Mouse (Mus musculus): ENCODE results near the gene Mfsd13b. TPM values are rescaled to one million over a fixed set of nuclear protein-coding genes. Genes with fewer than 3 reads are reported as not detected.
A peak's percentile ranks its signal among the peaks of the same experiment; 100 is the strongest.
"Not testable (repeated sequence)": the region's sequence is repeated elsewhere in the genome, so short reads cannot be mapped to it uniquely, and the experiment has no call there.

Gene Mfsd13b
- polyA plus RNA-seq, 1 experiment from 2014 or later, result 0.18 TPM

GRCm38 (mm10) chr7:120961893-120962292 is 20.4 kb upstream of the Mfsd13b start:
- Histone ChIP-seq H3K4me3 (no peak overlapping the region), H3K9me3 (no peaks in the 10 kb centered on the region), H3K27ac (no peak overlapping the region), H3K4me2 (no peak overlapping the region), H3K27me3 (replicated peaks) (no peaks in the 10 kb centered on the region), H3K9ac (no peak overlapping the region), H3K36me3 (replicated peaks) (peaks cover 16% of the 10 kb centered on the region; the same call in 1 of the 2 replicates), H3K4me1 (0 out of 2 replicates have a peak, but pooled peaks cover 3% of the 10 kb centered on the region)
- 71% methylated on average over 3 of the region's 3 CpGs for WGBS
- no peak for ATAC-seq (replicated peaks)

GRCm38 (mm10) chr7:120963126-120963525 is 19.2 kb upstream of the Mfsd13b start:
- Histone ChIP-seq H3K4me2 (no peak overlapping the region), H3K36me3 (replicated peaks) (peaks cover 7% of the 10 kb centered on the region; the same call in 1 of the 2 replicates), H3K27me3 (replicated peaks) (no peaks in the 10 kb centered on the region), H3K27ac (no peak overlapping the region), H3K4me3 (no peak overlapping the region), H3K9me3 (no peaks in the 10 kb centered on the region), H3K4me1 (0 out of 2 replicates have a peak, but pooled peaks cover 3% of the 10 kb centered on the region), H3K9ac (no peak overlapping the region)
- ATAC-seq (replicated peaks), result no peak
- whole genome bisulfite sequencing, result 93% methylated on average over 5 of the region's 5 CpGs

DNA sequence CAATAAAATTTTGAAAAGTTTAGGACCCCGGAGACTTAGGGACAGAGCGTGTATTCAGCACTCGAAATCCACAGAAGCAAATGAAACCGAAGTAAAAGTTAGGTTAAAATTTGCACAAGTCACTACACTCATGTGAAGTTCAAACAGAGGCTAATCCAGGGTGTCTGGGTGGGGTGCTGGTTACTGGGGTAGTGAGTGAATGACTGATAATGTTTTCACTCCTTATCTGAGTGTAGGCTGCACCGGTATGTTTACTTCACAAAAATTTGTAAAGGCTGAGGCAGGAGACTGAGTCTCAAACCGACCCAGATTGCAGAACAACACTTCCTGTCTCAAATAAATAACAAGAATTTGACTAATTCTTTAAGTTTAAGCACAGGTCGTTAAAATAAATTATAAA is 13.1 kb upstream of the Mfsd13b start:
- Histone ChIP-seq H3K9ac (no peak overlapping the region), H3K27me3 (replicated peaks) (no peaks in the 10 kb centered on the region), H3K4me1 (no peaks in the 10 kb centered on the region), H3K4me2 (no peak overlapping the region), H3K4me3 (no peak overlapping the region), H3K27ac (no peak overlapping the region), H3K9me3 (no peaks in the 10 kb centered on the region), H3K36me3 (replicated peaks) (no peaks in the 10 kb centered on the region)
- WGBS, result 96% methylated on average over 7 of the region's 7 CpGs
- ATAC-seq (replicated peaks), result no peak

DNA sequence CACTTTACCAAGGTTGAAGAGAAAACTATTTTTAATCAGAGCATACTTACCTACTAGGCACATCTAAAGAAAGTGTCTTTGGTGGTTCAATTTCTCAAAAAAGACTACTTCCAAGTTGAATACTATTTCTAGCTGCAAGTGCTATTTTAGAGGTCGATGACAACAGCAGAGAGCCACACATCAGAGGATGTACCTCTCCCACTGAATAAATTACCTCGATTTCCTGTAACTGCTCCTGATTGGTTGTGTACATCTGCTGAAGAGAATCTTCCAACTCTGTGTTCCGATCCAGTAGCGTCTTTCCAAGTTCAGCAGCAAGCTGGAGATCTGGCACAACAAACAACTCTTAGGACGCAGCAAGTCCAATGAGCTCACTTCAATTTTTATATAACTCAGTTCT is 12.2 kb upstream of the Mfsd13b start:
- WGBS, result 93% methylated on average over 5 of the region's 5 CpGs
- H3K36me3 ChIP-seq (replicated peaks), result no peaks in the 10 kb centered on the region
- no peak for ATAC-seq (replicated peaks)

DNA sequence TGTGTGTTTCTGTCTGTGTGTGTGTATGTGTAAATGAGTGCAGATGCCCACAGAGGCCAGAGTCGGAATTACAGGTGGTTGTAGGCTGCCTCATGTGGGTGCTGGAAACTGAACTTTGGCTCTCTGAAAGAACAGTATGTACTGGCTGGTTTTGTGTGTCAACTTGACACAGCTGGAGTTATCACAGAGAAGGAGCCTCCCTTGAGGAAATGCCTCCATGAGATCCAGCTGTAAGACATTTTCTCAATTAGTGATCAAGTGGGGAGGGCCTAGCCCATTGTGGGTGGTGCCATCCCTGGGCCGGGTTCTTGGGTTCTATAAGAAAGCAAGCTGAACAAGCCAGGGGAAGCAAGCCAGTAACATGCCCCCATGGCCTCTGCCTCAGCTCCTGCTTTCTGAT is 9.8 kb upstream of the Mfsd13b start:
- WGBS, result 77% methylated on average over 2 of the region's 2 CpGs
- not testable (repeated sequence) for H3K9ac ChIP-seq; H3K4me2 ChIP-seq; ATAC-seq (replicated peaks); H3K9me3 ChIP-seq; H3K27ac ChIP-seq; H3K4me1 ChIP-seq; H3K4me3 ChIP-seq; H3K27me3 ChIP-seq (replicated peaks); H3K36me3 ChIP-seq (replicated peaks)

More for the DNA sequence above, 12.2 kb upstream of the Mfsd13b start:
- H3K9ac ChIP-seq, result no peak overlapping the region
- no peaks in the 10 kb centered on the region for H3K27me3 ChIP-seq (replicated peaks)
- no peaks in the 10 kb centered on the region for H3K4me1 ChIP-seq
- H3K4me2 ChIP-seq, result no peak overlapping the region
- no peaks in the 10 kb centered on the region for H3K9me3 ChIP-seq
- H3K4me3 ChIP-seq, result no peak overlapping the region
- no peak overlapping the region for H3K27ac ChIP-seq

DNA sequence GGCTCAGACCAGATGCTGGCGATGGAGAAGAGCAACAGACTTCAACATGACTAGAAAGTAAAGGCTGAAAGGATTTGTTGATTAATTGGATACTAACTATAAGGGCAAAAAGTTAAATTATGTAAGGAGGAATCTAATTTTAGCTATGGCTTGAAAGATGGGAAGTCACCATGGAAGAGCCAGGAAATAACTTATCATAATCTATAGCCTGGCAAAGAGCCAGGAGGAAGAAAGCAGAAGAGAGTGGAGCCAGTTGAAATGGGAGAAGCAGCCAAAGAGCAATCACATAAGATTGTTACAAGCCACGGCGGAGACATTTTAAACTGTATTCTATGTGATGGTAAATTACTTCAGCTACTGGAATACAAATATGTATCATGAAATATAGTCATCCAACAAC is 8.3 kb upstream of the Mfsd13b start:
- Histone ChIP-seq H3K4me3 (no peak overlapping the region), H3K4me1 (peaks cover 8% of the 10 kb centered on the region; the same call in 1 of the 2 replicates), H3K36me3 (replicated peaks) (no peaks in the 10 kb centered on the region), H3K27ac (no peak overlapping the region), H3K9me3 (no peaks in the 10 kb centered on the region), H3K4me2 (no peak overlapping the region), H3K9ac (no peak overlapping the region), H3K27me3 (replicated peaks) (no peaks in the 10 kb centered on the region)
- 90% methylated on average over 3 of the region's 3 CpGs for WGBS
- ATAC-seq (replicated peaks), result no peak

DNA sequence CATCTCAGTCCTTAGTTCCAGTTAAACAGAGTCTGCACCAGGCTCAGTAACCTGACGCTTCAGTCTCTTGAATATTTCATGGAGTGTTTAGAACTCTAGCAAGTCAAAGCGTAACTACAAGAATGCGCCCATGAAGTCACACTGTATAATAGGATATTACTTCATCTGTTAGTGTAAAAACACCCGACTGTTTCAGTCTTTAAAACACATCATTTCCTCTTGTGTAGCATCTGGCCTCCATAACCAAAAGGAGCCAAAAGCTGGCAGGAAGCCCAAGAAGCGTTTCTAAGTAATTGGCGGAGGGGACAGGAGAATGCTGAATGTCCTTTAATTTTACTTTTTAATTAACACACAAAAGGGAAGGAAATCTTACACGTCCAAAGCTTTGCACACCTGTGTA is 5.2 kb upstream of the Mfsd13b start:
- 35% methylated on average over 7 of the region's 7 CpGs for WGBS
- H3K9ac ChIP-seq, result no peak overlapping the region
- H3K4me2 ChIP-seq, result no peak overlapping the region
- ATAC-seq (replicated peaks), result no peak
- peaks cover 23% of the 10 kb centered on the region for H3K4me1 ChIP-seq
- H3K9me3 ChIP-seq, result no peaks in the 10 kb centered on the region
- no peak overlapping the region for H3K27ac ChIP-seq
- H3K36me3 ChIP-seq (replicated peaks), result no peaks in the 10 kb centered on the region
- no peak overlapping the region for H3K4me3 ChIP-seq
- no peaks in the 10 kb centered on the region for H3K27me3 ChIP-seq (replicated peaks)

- 0 out of 2 replicates have a peak overlapping the region, but pooled peaks have one; percentile 98 for H3K4me3 ChIP-seq
- peak overlapping the region; percentile 87 for H3K4me2 ChIP-seq
- H3K9me3 ChIP-seq, result no peaks in the 10 kb centered on the region
- ATAC-seq (replicated peaks), result no peak
- no peaks in the 10 kb centered on the region for H3K27me3 ChIP-seq (replicated peaks)
- H3K4me1 ChIP-seq, result peaks cover 26% of the 10 kb centered on the region
- WGBS, result 91% methylated on average over 4 of the region's 4 CpGs
- H3K27ac ChIP-seq, result no peak overlapping the region
- no peak overlapping the region for H3K9ac ChIP-seq
- H3K36me3 ChIP-seq (replicated peaks), result no peaks in the 10 kb centered on the region
Measured at GRCm38 (mm10) chr7:120980041-120980440, 2.3 kb upstream of the Mfsd13b start.

GRCm38 (mm10) chr7:120980931-120981924 is 1.1 kb upstream of the Mfsd13b start:
- H3K4me3 ChIP-seq, result peak overlapping the region; percentile 98
- no peaks in the 10 kb centered on the region for H3K27me3 ChIP-seq (replicated peaks)
- WGBS, result 3% methylated on average over 39 of the region's 39 CpGs
- peak overlapping the region; percentile 84 for H3K9ac ChIP-seq
- peaks cover 26% of the 10 kb centered on the region for H3K4me1 ChIP-seq
- H3K27ac ChIP-seq, result peak overlapping the region; percentile 85
- ATAC-seq (replicated peaks), result peak; percentile 78
- peak overlapping the region; percentile 87 for H3K4me2 ChIP-seq
- no peaks in the 10 kb centered on the region for H3K36me3 ChIP-seq (replicated peaks)
- H3K9me3 ChIP-seq, result no peaks in the 10 kb centered on the region

- Histone ChIP-seq H3K36me3 (replicated peaks) (no peaks in the 10 kb centered on the region), H3K4me3 (peak overlapping the region; percentile 98), H3K4me1 (peaks cover 20% of the 10 kb centered on the region), H3K4me2 (peak overlapping the region; percentile 87), H3K9ac (peak overlapping the region; percentile 84; the same call in 1 of the 2 replicates), H3K27me3 (replicated peaks) (no peaks in the 10 kb centered on the region), H3K9me3 (no peaks in the 10 kb centered on the region), H3K27ac (no peak overlapping the region)
- WGBS, result 16% methylated on average over 7 of the region's 7 CpGs
- no peak for ATAC-seq (replicated peaks)
Measured at GRCm38 (mm10) chr7:120982968-120983367, 659 bp downstream of the Mfsd13b start.

GRCm38 (mm10) chr7:120991191-120991590 is 8.9 kb downstream of the Mfsd13b start:
- no peak for ATAC-seq (replicated peaks)
- WGBS, result 66% methylated on average over 8 of the region's 8 CpGs
- H3K9ac ChIP-seq, result no peak overlapping the region
- H3K4me3 ChIP-seq, result no peak overlapping the region
- H3K4me2 ChIP-seq, result no peak overlapping the region
- no peaks in the 10 kb centered on the region for H3K36me3 ChIP-seq (replicated peaks)
- H3K27me3 ChIP-seq (replicated peaks), result no peaks in the 10 kb centered on the region
- H3K9me3 ChIP-seq, result no peaks in the 10 kb centered on the region
- no peaks in the 10 kb centered on the region for H3K4me1 ChIP-seq
- no peak overlapping the region for H3K27ac ChIP-seq

GRCm38 (mm10) chr7:120999021-120999530 is 16.8 kb downstream of the Mfsd13b start:
- Histone ChIP-seq H3K4me3 (no peak overlapping the region), H3K36me3 (replicated peaks) (no peaks in the 10 kb centered on the region), H3K9me3 (no peaks in the 10 kb centered on the region), H3K4me2 (no peak overlapping the region), H3K27ac (no peak overlapping the region), H3K27me3 (replicated peaks) (no peaks in the 10 kb centered on the region), H3K4me1 (no peaks in the 10 kb centered on the region), H3K9ac (no peak overlapping the region)
- no peak for ATAC-seq (replicated peaks)
- WGBS, result 78% methylated on average over 2 of the region's 2 CpGs

Measured in midbrain, embryonic 15.5 days (tissue).